10 mouse cellular contexts compared by ENCODE assay signal in genomic region chr19:56069266-56069665, GRCm38 (mm10).
DNase-seq lines count a peak whose midpoint lies in the region; ATAC-seq lines count a peak whose summit lies in the region.
"Had no signal": no experiment of that assay in that cellular context is flagged by ENCODE, and none has a peak within 500 bp of the region (broad histone marks: within the 10 kb centered on the region; RNA-seq: fewer than 3 reads in every experiment).

No protein-coding gene starts in this region.

- no peaks in the 10 kb centered on the region for H3K9me3 ChIP-seq in hindbrain, embryonic 15.5 days
- H3K9me3 ChIP-seq in hindbrain, embryonic 12.5 days (replicated peaks), result no peaks in the 10 kb centered on the region
- H3K9me3 ChIP-seq in neural tube, embryonic 15.5 days (replicated peaks), result no peaks in the 10 kb centered on the region
- H3K9me3 ChIP-seq: forebrain, embryonic 12.5 days had no signal

- ATAC-seq in hindbrain, embryonic 15.5 days (ENCODE audit: low FRiP score, low read depth), result no peak
- ATAC-seq in hindbrain, embryonic 12.5 days (ENCODE audit: low FRiP score), result no peak
- ATAC-seq in neural tube, embryonic 15.5 days (ENCODE audit: low FRiP score), result no peak

- peaks cover 7% of the 10 kb centered on the region for H3K4me1 ChIP-seq in hindbrain, embryonic 15.5 days (replicated peaks)
- H3K4me1 ChIP-seq in hindbrain, embryonic 12.5 days, result peaks cover 22% of the 10 kb centered on the region
- H3K4me1 ChIP-seq in neural tube, embryonic 15.5 days, result peaks cover 4% of the 10 kb centered on the region

- H3K9ac ChIP-seq in hindbrain, embryonic 15.5 days, result no peak overlapping the region
- H3K9ac ChIP-seq in hindbrain, embryonic 12.5 days, result no peak overlapping the region
- no peak overlapping the region for H3K9ac ChIP-seq in neural tube, embryonic 15.5 days (replicated peaks)
- H3K9ac ChIP-seq: forebrain, embryonic 12.5 days had no signal

- H3K27ac ChIP-seq in hindbrain, embryonic 15.5 days (replicated peaks), result no peak overlapping the region
- no peak overlapping the region for H3K27ac ChIP-seq in hindbrain, embryonic 12.5 days
- no peak overlapping the region for H3K27ac ChIP-seq in neural tube, embryonic 15.5 days (replicated peaks)
- H3K27ac ChIP-seq: forebrain, embryonic 12.5 days had no signal

- no peak overlapping the region for H3K4me3 ChIP-seq in hindbrain, embryonic 15.5 days
- no peak overlapping the region for H3K4me3 ChIP-seq in hindbrain, embryonic 12.5 days
- no peak overlapping the region for H3K4me3 ChIP-seq in neural tube, embryonic 15.5 days (replicated peaks)
- H3K4me3 ChIP-seq: forebrain, embryonic 12.5 days had no signal

- 18% methylated on average over 10 of the region's 10 CpGs for WGBS in hindbrain, embryonic 15.5 days
- 23% methylated on average over 10 of the region's 10 CpGs for WGBS in hindbrain, embryonic 12.5 days
- 21% methylated on average over 10 of the region's 10 CpGs for WGBS in neural tube, embryonic 15.5 days

- H3K36me3 ChIP-seq in hindbrain, embryonic 15.5 days, result no peaks in the 10 kb centered on the region
- H3K36me3 ChIP-seq in hindbrain, embryonic 12.5 days, result no peaks in the 10 kb centered on the region
- no peaks in the 10 kb centered on the region for H3K36me3 ChIP-seq in neural tube, embryonic 15.5 days
- H3K36me3 ChIP-seq: forebrain, embryonic 12.5 days had no signal

- peak overlapping the region; percentile 29; the same call in 1 of the 2 replicates for H3K4me2 ChIP-seq in hindbrain, embryonic 15.5 days
- no peak overlapping the region for H3K4me2 ChIP-seq in hindbrain, embryonic 12.5 days (replicated peaks)
- no peak overlapping the region for H3K4me2 ChIP-seq in neural tube, embryonic 15.5 days
- H3K4me2 ChIP-seq: forebrain, embryonic 12.5 days had no signal

- 0 out of 2 replicates have a peak, but pooled peaks cover 6% of the 10 kb centered on the region for H3K27me3 ChIP-seq in hindbrain, embryonic 15.5 days
- H3K27me3 ChIP-seq in hindbrain, embryonic 12.5 days, result 0 out of 2 replicates have a peak, but pooled peaks cover 11% of the 10 kb centered on the region
- H3K27me3 ChIP-seq in neural tube, embryonic 15.5 days (replicated peaks), result no peaks in the 10 kb centered on the region

- peak; percentile 30 for DNase-seq in neural tube, embryonic 10.5 days (ENCODE audit: extremely low spot score, low spot score)
- DNase-seq in kidney, postnatal 10 days, result peak; percentile 43
- peak; percentile 68 for DNase-seq in retina, postnatal 1 day
- no peak for DNase-seq in right cerebral cortex, postnatal 10 days (ENCODE audit: low spot score in 2 of 2)
- DNase-seq: cerebellum, postnatal 36 days; gastrocnemius, postnatal 36 days had no signal

Comparison
In these comparisons a context has a peak if more than half of its experiments do, and no peak if none do; other contexts are left out.
1. DNase-seq: peak in neural tube, embryonic 10.5 days (single experiment), kidney, postnatal 10 days (single experiment) and retina, postnatal 1 day (single experiment); none in right cerebral cortex, postnatal 10 days (0 of 2).